ENCODE assay signal across 9 mouse cellular contexts in the genomic region with DNA sequence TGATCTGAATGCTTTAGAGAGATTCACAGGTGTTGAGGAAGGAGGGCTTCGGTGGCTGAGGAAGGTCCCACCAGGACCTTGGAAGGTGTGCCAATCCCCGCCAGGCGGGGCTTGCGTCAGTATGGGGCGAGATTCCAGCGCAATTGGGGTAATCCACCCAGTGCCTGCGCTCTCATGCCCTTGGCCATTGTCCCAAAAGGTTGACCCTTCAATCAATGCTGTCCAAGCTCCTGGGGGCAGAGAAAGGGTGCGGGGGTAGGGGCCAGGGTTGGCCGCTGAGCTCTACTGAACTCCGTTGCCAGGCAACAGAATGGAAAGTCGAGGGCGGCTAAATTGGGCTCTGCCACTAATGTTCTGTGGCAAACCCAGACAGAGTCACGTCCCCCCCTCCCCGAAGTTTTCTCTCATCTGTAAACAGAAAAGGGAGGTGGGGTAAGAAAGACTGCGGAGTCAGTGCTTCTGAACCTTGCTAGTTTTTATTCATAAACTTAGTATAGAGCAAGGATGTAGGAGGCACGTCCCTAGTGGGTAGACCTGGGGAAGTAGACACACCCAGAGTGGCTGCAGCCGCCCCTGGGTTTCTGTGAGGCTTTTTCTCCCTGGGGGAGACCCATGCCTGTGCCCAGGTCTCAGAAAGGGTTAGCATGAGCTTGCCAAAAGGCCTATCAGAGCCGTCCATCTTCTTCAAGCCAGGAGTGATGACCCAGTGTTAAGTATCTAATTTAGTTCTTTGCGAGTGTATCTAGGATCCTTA. TPM values are rescaled to one million over a fixed set of nuclear protein-coding genes. Genes with fewer than 3 reads are reported as not detected.
A peak's percentile ranks its signal among the peaks of the same experiment; 100 is the strongest.
DNase-seq lines count a peak whose midpoint lies in the region; ATAC-seq and TF ChIP-seq lines count a peak whose summit lies in the region.
"Had no signal": no experiment of that assay in that cellular context is flagged by ENCODE, and none has a peak within 500 bp of the region (broad histone marks: within the 10 kb centered on the region; RNA-seq: fewer than 3 reads in every experiment).

No protein-coding gene starts in this region.

- 8% methylated on average over 19 of the region's 19 CpGs for WGBS in heart, embryonic 13.5 days
- 5% methylated on average over 19 of the region's 19 CpGs for WGBS in neural tube, embryonic 12.5 days

- ATAC-seq in heart, embryonic 13.5 days (ENCODE audit: extremely low read depth, insufficient number of reproducible peaks, low FRiP score, low TSS enrichment) = no peak
- ATAC-seq in neural tube, embryonic 12.5 days (ENCODE audit: low FRiP score, low read depth) = no peak
- no peak for ATAC-seq in CD4-positive, CD25-positive, alpha-beta regulatory T cell, adult 4 months
- ATAC-seq in megakaryocyte, adult 5-6 weeks (ENCODE audit: poor library complexity, severe bottlenecking) = no peak

- no peaks in the 10 kb centered on the region for H3K36me3 ChIP-seq in heart, embryonic 13.5 days
- H3K36me3 ChIP-seq in neural tube, embryonic 12.5 days = no peaks in the 10 kb centered on the region

- no peak overlapping the region for H3K27ac ChIP-seq in heart, embryonic 13.5 days (replicated peaks)
- no peak overlapping the region for H3K27ac ChIP-seq in neural tube, embryonic 12.5 days

- DNase-seq in cerebellum, adult 9-11 months = peak; percentile 3
- DNase-seq in cerebellum, adult 18-20 months = no peak
- peak; percentile 31 for DNase-seq in brain, embryonic 14.5 days (ENCODE audit: low read depth)
- DNase-seq in kidney, postnatal 10 days = peak; percentile 46

- peak overlapping the region; percentile 63 for H3K4me3 ChIP-seq in heart, embryonic 13.5 days
- H3K4me3 ChIP-seq in neural tube, embryonic 12.5 days = peak overlapping the region; percentile 39

- H3K9ac ChIP-seq in heart, embryonic 13.5 days = peak overlapping the region; percentile 77
- 0 out of 2 replicates have a peak overlapping the region, but pooled peaks have one; percentile 47 for H3K9ac ChIP-seq in neural tube, embryonic 12.5 days

- H3K4me1 ChIP-seq in heart, embryonic 13.5 days = peaks cover 52% of the 10 kb centered on the region
- H3K4me1 ChIP-seq in neural tube, embryonic 12.5 days = peaks cover 27% of the 10 kb centered on the region

- peaks cover 47% of the 10 kb centered on the region for H3K27me3 ChIP-seq in heart, embryonic 13.5 days (replicated peaks)
- H3K27me3 ChIP-seq in neural tube, embryonic 12.5 days (replicated peaks) = peaks cover 47% of the 10 kb centered on the region

- no peaks in the 10 kb centered on the region for H3K9me3 ChIP-seq in heart, embryonic 13.5 days
- no peaks in the 10 kb centered on the region for H3K9me3 ChIP-seq in neural tube, embryonic 12.5 days

- H3K4me2 ChIP-seq in heart, embryonic 13.5 days = peak overlapping the region; percentile 91
- peak overlapping the region; percentile 82 for H3K4me2 ChIP-seq in neural tube, embryonic 12.5 days (replicated peaks)

- TF ChIP-seq CTCF in brain, embryonic 14.5 days (IDR thresholded peaks at IDR 0.05; ENCODE audit: borderline replicate concordance, extremely low read depth, insufficient read depth, insufficient read length) = no peak

- no peak for TF ChIP-seq POLR2A in brain, embryonic 14.5 days (IDR thresholded peaks at IDR 0.05; ENCODE audit: borderline replicate concordance, extremely low read depth, insufficient read depth, insufficient read length, poor library complexity, severe bottlenecking)

RNA-seq across cellular contexts. Expression of a gene that starts 2.3 kb away (rescaled TPM):
- polyA plus RNA-seq in brain, embryonic 14.5 days (2012; rRNA removed) = 8.2 and 12.8 TPM in 2 replicates
- polyA plus RNA-seq in heart, embryonic 13.5 days (2015; fragmentation: Nextera tagmentation; extraction: Ambion mirVana) = 2.2 and 2.4 TPM in 2 replicates
- 2.1 and 2.6 TPM in 2 replicates for polyA plus RNA-seq in neural tube, embryonic 12.5 days (2016; fragmentation: Nextera tagmentation; extraction: Ambion mirVana)
- not detected for polyA plus RNA-seq in CD4-positive, CD25-positive, alpha-beta regulatory T cell, adult 4 months (2017; shearing (Covaris generic))
- total RNA-seq in megakaryocyte, adult 5-6 weeks (2015) = 0.39 TPM in 1 of 2 replicates, not detected in the other
- 0.08 TPM in 1 of 2 replicates, not detected in the other for total RNA-seq in megakaryocyte, adult 5-6 weeks (2017)
- polyA plus RNA-seq: C2C12 had no signal

Comparison
In these comparisons a context has a peak if more than half of its experiments do, and no peak if none do; other contexts are left out.
1. DNase-seq: peak in cerebellum, adult 9-11 months (single experiment), brain, embryonic 14.5 days (single experiment) and kidney, postnatal 10 days (single experiment); none in cerebellum, adult 18-20 months (0 of 2).